Mouse (Mus musculus) hematopoietic stem cell, adult 5-6 weeks (primary cell): Measurements from ENCODE around the gene Rab3c. TPM values are rescaled to one million over a fixed set of nuclear protein-coding genes. Genes with fewer than 3 reads are reported as not detected.
A peak's percentile ranks its signal among the peaks of the same experiment; 100 is the strongest.

Experiments
- ATAC-seq, 2 experiments: fragments of 125-278 bp in 1 of 2; replicated peaks in 1 of 2; 2 replicates each; pipeline ENCODE4 v1.8.0; 2016 to 2017; ENCODE audit warnings: inconsistent platforms in 2 of 2, mild to moderate bottlenecking in 2 of 2, moderate number of reproducible peaks in 2 of 2, low read depth in 1 of 2, moderate TSS enrichment in 1 of 2; ENCODE audit not compliant: low FRiP score in 2 of 2, poor library complexity in 2 of 2, severe bottlenecking in 2 of 2, insufficient read depth in 1 of 2, low TSS enrichment in 1 of 2
- total RNA-seq: library from RNA; stranded (forward); fragments of 172-1452, 232-1000 nt; gene quantifications from 2 replicates; pipeline ENCODE4 v1.2.3, GENCODE M21; 2017

The Rab3c gene
- total RNA-seq, 1 experiment from 2014 or later, result not detected

- ATAC-seq, result no peak
These were observed 153.1 kb downstream of the Rab3c start for GRCm38 (mm10) chr13:110127613-110128258.

- ATAC-seq, result no peak
These were observed 158.0 kb downstream of the Rab3c start for GRCm38 (mm10) chr13:110122825-110123224.

- no peak for ATAC-seq
These were observed 163.9 kb downstream of the Rab3c start for GRCm38 (mm10) chr13:110116892-110117291.

GRCm38 (mm10) chr13:110116316-110116715, 164.5 kb downstream of the Rab3c start:
- no peak for ATAC-seq

- ATAC-seq, result no peak
These were observed 165.7 kb downstream of the Rab3c start for GRCm38 (mm10) chr13:110114870-110115645.

GRCm38 (mm10) chr13:110113711-110114110, 167.1 kb downstream of the Rab3c start:
- no peak for ATAC-seq

GRCm38 (mm10) chr13:110097424-110098050, 183.3 kb downstream of the Rab3c start:
- no peak for ATAC-seq

GRCm38 (mm10) chr13:110094998-110095397, 185.8 kb downstream of the Rab3c start:
- no peak for ATAC-seq

- no peak for ATAC-seq
These were observed 186.8 kb downstream of the Rab3c start for GRCm38 (mm10) chr13:110093720-110094685.

- ATAC-seq, result no peak
These were observed 196.8 kb downstream of the Rab3c start for GRCm38 (mm10) chr13:110083961-110084360.

GRCm38 (mm10) chr13:110081174-110081573, 199.6 kb downstream of the Rab3c start:
- ATAC-seq, result no peak

GRCm38 (mm10) chr13:110075587-110075986, 205.2 kb downstream of the Rab3c start:
- no peak for ATAC-seq

GRCm38 (mm10) chr13:110074180-110074579, 206.6 kb downstream of the Rab3c start:
- no peak for ATAC-seq

GRCm38 (mm10) chr13:110067149-110067548, 213.6 kb downstream of the Rab3c start:
- ATAC-seq, result no peak

- no peak for ATAC-seq
These were observed 214.1 kb downstream of the Rab3c start for GRCm38 (mm10) chr13:110066674-110067073.

- ATAC-seq, result peak; percentile 83 to 87; a peak in 3 of 4 replicates
These were observed 217.9 kb downstream of the Rab3c start for GRCm38 (mm10) chr13:110062835-110063411.

- no peak for ATAC-seq
These were observed 218.5 kb downstream of the Rab3c start for GRCm38 (mm10) chr13:110062288-110062687.
